ENCODE assay signal across 23 mouse cellular contexts in the genomic region with DNA sequence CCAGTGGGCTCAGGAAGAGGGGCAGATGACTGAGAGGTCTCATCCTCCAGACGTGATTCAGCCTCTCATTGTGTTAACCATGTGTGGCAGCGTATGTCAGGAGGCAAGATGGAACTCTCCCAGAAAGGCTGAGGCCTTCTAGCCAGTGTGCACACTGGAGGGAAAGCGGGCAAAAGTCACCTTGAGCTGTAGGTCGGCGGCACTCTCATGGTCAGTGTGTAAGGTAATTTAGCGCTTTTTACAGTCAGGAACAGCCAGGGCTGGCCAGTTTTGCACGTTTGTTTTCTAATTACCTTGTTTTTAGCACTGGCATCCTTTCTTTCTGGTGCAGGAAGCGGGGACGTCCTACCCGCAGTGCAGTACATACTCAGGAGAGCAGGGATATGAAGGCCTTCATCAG. TPM values are rescaled to one million over a fixed set of nuclear protein-coding genes. Genes with fewer than 3 reads are reported as not detected.
DNase-seq lines count a peak whose midpoint lies in the region; ATAC-seq lines count a peak whose summit lies in the region.
"Had no signal": no experiment of that assay in that cellular context is flagged by ENCODE, and none has a peak within 500 bp of the region (broad histone marks: within the 10 kb centered on the region; RNA-seq: fewer than 3 reads in every experiment).

No protein-coding gene starts in this region.

- H3K4me2 ChIP-seq in heart, embryonic 13.5 days, result no peak overlapping the region
- no peak overlapping the region for H3K4me2 ChIP-seq in kidney, embryonic 16.5 days (replicated peaks; ENCODE audit: low read depth, low read length)
- H3K4me2 ChIP-seq: forebrain, embryonic 13.5 days; hindbrain, embryonic 12.5 days; midbrain, embryonic 13.5 days; neural tube, embryonic 13.5 days had no signal

- H3K27ac ChIP-seq in heart, embryonic 13.5 days (replicated peaks), result peak overlapping the region; percentile 61
- H3K27ac ChIP-seq in kidney, embryonic 16.5 days (ENCODE audit: low read length), result peak overlapping the region; percentile 12; the same call in 1 of the 2 replicates
- H3K27ac ChIP-seq: forebrain, embryonic 13.5 days; hindbrain, embryonic 12.5 days; liver, embryonic 14.5 days; macrophage; midbrain, embryonic 13.5 days; neural tube, embryonic 13.5 days; stomach, postnatal 0 days had no signal

- no peaks in the 10 kb centered on the region for H3K9me3 ChIP-seq in heart, embryonic 13.5 days
- no peaks in the 10 kb centered on the region for H3K9me3 ChIP-seq in kidney, embryonic 16.5 days (ENCODE audit: low read length)
- H3K9me3 ChIP-seq: forebrain, embryonic 13.5 days; hindbrain, embryonic 12.5 days; midbrain, embryonic 13.5 days; neural tube, embryonic 13.5 days had no signal

- H3K36me3 ChIP-seq in heart, embryonic 13.5 days, result peaks cover 17% of the 10 kb centered on the region
- H3K36me3 ChIP-seq in kidney, embryonic 16.5 days (ENCODE audit: insufficient read depth, low read length), result peaks cover 10% of the 10 kb centered on the region

- no peaks in the 10 kb centered on the region for H3K27me3 ChIP-seq in heart, embryonic 13.5 days (replicated peaks)
- H3K27me3 ChIP-seq in kidney, embryonic 16.5 days (ENCODE audit: insufficient read depth, low read length), result no peaks in the 10 kb centered on the region
- H3K27me3 ChIP-seq: forebrain, embryonic 13.5 days; hindbrain, embryonic 12.5 days; midbrain, embryonic 13.5 days; neural tube, embryonic 13.5 days had no signal

- ATAC-seq in heart, embryonic 13.5 days (ENCODE audit: extremely low read depth, insufficient number of reproducible peaks, low FRiP score, low TSS enrichment), result no peak
- ATAC-seq in kidney, embryonic 16.5 days (ENCODE audit: low FRiP score, low TSS enrichment), result no peak
- ATAC-seq: forebrain, embryonic 13.5 days; intestine, postnatal 0 days; midbrain, embryonic 13.5 days had no signal

- peaks cover 60% of the 10 kb centered on the region for H3K4me1 ChIP-seq in heart, embryonic 13.5 days
- H3K4me1 ChIP-seq in kidney, embryonic 16.5 days (ENCODE audit: insufficient read depth, low read length), result peaks cover 7% of the 10 kb centered on the region; the same call in 1 of the 2 replicates

- WGBS in heart, embryonic 13.5 days, result 81% methylated on average over 10 of the region's 10 CpGs
- 80% methylated on average over 10 of the region's 10 CpGs for WGBS in kidney, embryonic 16.5 days

- no peak overlapping the region for H3K9ac ChIP-seq in heart, embryonic 13.5 days
- H3K9ac ChIP-seq in kidney, embryonic 16.5 days (replicated peaks; ENCODE audit: low read length), result no peak overlapping the region
- H3K9ac ChIP-seq: forebrain, embryonic 13.5 days; hindbrain, embryonic 12.5 days; liver, embryonic 14.5 days; midbrain, embryonic 13.5 days; neural tube, embryonic 13.5 days had no signal

- H3K4me3 ChIP-seq in heart, embryonic 13.5 days, result no peak overlapping the region
- H3K4me3 ChIP-seq in kidney, embryonic 16.5 days (ENCODE audit: low read length), result no peak overlapping the region
- H3K4me3 ChIP-seq: forebrain, embryonic 13.5 days; hindbrain, embryonic 12.5 days; midbrain, embryonic 13.5 days; neural tube, embryonic 13.5 days had no signal

- DNase-seq in heart, postnatal 25 days (ENCODE audit: low spot score), result no peak
- peak; percentile 24 to 25 for DNase-seq in heart, postnatal 10 days
- DNase-seq in heart, adult 8-10 months (ENCODE audit: low spot score), result no peak
- DNase-seq in kidney, postnatal 4 days, result no peak
- DNase-seq: adrenal gland, postnatal 25 days; B cell, adult 2 months; cerebellum, postnatal 14 days; gastrocnemius, postnatal 10 days; liver; lung, adult 2 months; right cerebral cortex, postnatal 4 days; thymus, adult 18-20 months; thymus, postnatal 25 days had no signal

- intact Hi-C loops in heart, postnatal 25 days (cut with DNase I), result no loop called here
- intact Hi-C loops in heart, postnatal 10 days (cut with DNase I), result loop anchor here (2.0 kb wide), 1 partner anchor 27 kb away; no protein-coding TSS in a partner anchor

RNA-seq across cellular contexts. Expression of gene Pkp4, which starts 29.5 kb away (rescaled TPM):
- polyA plus RNA-seq in heart, embryonic 13.5 days (2015; fragmentation: Nextera tagmentation; extraction: Ambion mirVana), result 32.4 and 37.6 TPM in 2 replicates
- total RNA-seq in heart, postnatal 25 days (2021), result 100 to 1,000 TPM; 148 to 155 TPM
- total RNA-seq in heart, postnatal 10 days (2021), result 100 to 1,000 TPM; 191 to 198 TPM
- total RNA-seq in heart, adult 8-10 months (2022), result 100 to 1,000 TPM; 165 to 198 (median 178) TPM
- polyA plus RNA-seq in kidney, embryonic 16.5 days (2015; fragmentation: Nextera tagmentation; extraction: Ambion mirVana), result 23.5 and 27.6 TPM in 2 replicates

RNA-seq across cellular contexts. Expression of gene Ccdc148, which starts 29.7 kb away (rescaled TPM):
- polyA plus RNA-seq in heart, embryonic 13.5 days (2015; fragmentation: Nextera tagmentation; extraction: Ambion mirVana), result 0.88 and 0.89 TPM in 2 replicates
- under 1 TPM; 0.64 to 0.83 TPM for total RNA-seq in heart, postnatal 25 days (2021)
- total RNA-seq in heart, postnatal 10 days (2021), result 1 to 10 TPM; 2.3 to 2.6 TPM
- total RNA-seq in heart, adult 8-10 months (2022), result under 1 TPM; 0.37 to 0.88 (median 0.64) TPM
- 1.4 and 1.6 TPM in 2 replicates for polyA plus RNA-seq in kidney, embryonic 16.5 days (2015; fragmentation: Nextera tagmentation; extraction: Ambion mirVana)

Comparison
In these comparisons a context has a peak if more than half of its experiments do, and no peak if none do; other contexts are left out.
1. DNase-seq: peak in heart, postnatal 10 days (2 of 2); none in heart, postnatal 25 days (single experiment), heart, adult 8-10 months (single experiment) and kidney, postnatal 4 days (0 of 2).